ENCODE assay signal across 15 mouse cellular contexts in genomic region chr11:105283016-105283415, GRCm38 (mm10). TPM values are rescaled to one million over a fixed set of nuclear protein-coding genes. Genes with fewer than 3 reads are reported as not detected.
DNase-seq lines count a peak whose midpoint lies in the region; ATAC-seq and TF ChIP-seq lines count a peak whose summit lies in the region.
"Had no signal": no experiment of that assay in that cellular context is flagged by ENCODE, and none has a peak within 500 bp of the region (broad histone marks: within the 10 kb centered on the region; RNA-seq: fewer than 3 reads in every experiment).

No protein-coding gene starts in this region.

- WGBS in forebrain, embryonic 10.5 days = 90% methylated on average over 9 of the region's 9 CpGs
- WGBS in forebrain, postnatal 0 days = 96% methylated on average over 9 of the region's 9 CpGs
- WGBS in heart, embryonic 16.5 days = 81% methylated on average over 9 of the region's 9 CpGs
- 80% methylated on average over 9 of the region's 9 CpGs for WGBS in embryonic facial prominence, embryonic 12.5 days
- WGBS in limb, embryonic 13.5 days = 83% methylated on average over 9 of the region's 9 CpGs
- WGBS in midbrain, embryonic 13.5 days = 91% methylated on average over 9 of the region's 9 CpGs

- H3K4me2 ChIP-seq in forebrain, postnatal 0 days (ENCODE audit: low read depth) = no peak overlapping the region
- no peak overlapping the region for H3K4me2 ChIP-seq in heart, embryonic 16.5 days (ENCODE audit: low read depth, low read length)
- no peak overlapping the region for H3K4me2 ChIP-seq in embryonic facial prominence, embryonic 12.5 days (replicated peaks)
- H3K4me2 ChIP-seq in limb, embryonic 13.5 days (replicated peaks) = no peak overlapping the region
- H3K4me2 ChIP-seq in midbrain, embryonic 13.5 days (replicated peaks) = no peak overlapping the region
- H3K4me2 ChIP-seq: liver, embryonic 12.5 days; midbrain, embryonic 12.5 days had no signal

- H3K27ac ChIP-seq in forebrain, embryonic 10.5 days = peak overlapping the region; percentile 35; the same call in 1 of the 2 replicates
- no peak overlapping the region for H3K27ac ChIP-seq in forebrain, postnatal 0 days (ENCODE audit: low read depth, low read length)
- 0 out of 2 replicates have a peak overlapping the region, but pooled peaks have one; percentile 44 for H3K27ac ChIP-seq in heart, embryonic 16.5 days (ENCODE audit: low read length)
- peak overlapping the region; percentile 64 for H3K27ac ChIP-seq in embryonic facial prominence, embryonic 12.5 days
- H3K27ac ChIP-seq in limb, embryonic 13.5 days = peak overlapping the region; percentile 61; the same call in 1 of the 2 replicates
- H3K27ac ChIP-seq in midbrain, embryonic 13.5 days = no peak overlapping the region
- H3K27ac ChIP-seq: liver, embryonic 12.5 days; midbrain, embryonic 12.5 days had no signal

- no peak for TF ChIP-seq CTCF in forebrain, postnatal 0 days (IDR thresholded peaks at IDR 0.05; ENCODE audit: low read depth)

- DNase-seq in forebrain, embryonic 10.5 days (ENCODE audit: extremely low spot score, low spot score) = no peak
- DNase-seq in forebrain, postnatal 0 days = no peak
- no peak for DNase-seq in heart, postnatal 25 days (ENCODE audit: low spot score)
- DNase-seq in cerebellum, postnatal 14 days = no peak
- DNase-seq: adrenal gland, adult 2 months; retina, postnatal 1 day; thymus, postnatal 25 days had no signal

- no peaks in the 10 kb centered on the region for H3K27me3 ChIP-seq in forebrain, embryonic 10.5 days (ENCODE audit: poor library complexity, severe bottlenecking)
- H3K27me3 ChIP-seq in forebrain, postnatal 0 days (ENCODE audit: insufficient read depth, low read length) = no peaks in the 10 kb centered on the region
- no peaks in the 10 kb centered on the region for H3K27me3 ChIP-seq in heart, embryonic 16.5 days (ENCODE audit: control insufficient read depth, insufficient read depth, low read length)
- H3K27me3 ChIP-seq in embryonic facial prominence, embryonic 12.5 days = no peaks in the 10 kb centered on the region
- H3K27me3 ChIP-seq in limb, embryonic 13.5 days = no peaks in the 10 kb centered on the region
- H3K27me3 ChIP-seq in midbrain, embryonic 13.5 days = no peaks in the 10 kb centered on the region
- H3K27me3 ChIP-seq: liver, embryonic 12.5 days; midbrain, embryonic 12.5 days had no signal

- no peak overlapping the region for H3K9ac ChIP-seq in forebrain, postnatal 0 days
- H3K9ac ChIP-seq in heart, embryonic 16.5 days (ENCODE audit: low read length) = no peak overlapping the region
- H3K9ac ChIP-seq in embryonic facial prominence, embryonic 12.5 days = no peak overlapping the region
- no peak overlapping the region for H3K9ac ChIP-seq in limb, embryonic 13.5 days
- no peak overlapping the region for H3K9ac ChIP-seq in midbrain, embryonic 13.5 days (replicated peaks)
- H3K9ac ChIP-seq: liver, embryonic 12.5 days; midbrain, embryonic 12.5 days had no signal

- H3K4me1 ChIP-seq in forebrain, embryonic 10.5 days = peaks cover 28% of the 10 kb centered on the region
- no peaks in the 10 kb centered on the region for H3K4me1 ChIP-seq in forebrain, postnatal 0 days (ENCODE audit: insufficient read depth)
- peaks cover 14% of the 10 kb centered on the region for H3K4me1 ChIP-seq in heart, embryonic 16.5 days (ENCODE audit: control insufficient read depth, insufficient read depth, low read length)
- H3K4me1 ChIP-seq in embryonic facial prominence, embryonic 12.5 days = peaks cover 34% of the 10 kb centered on the region
- H3K4me1 ChIP-seq in limb, embryonic 13.5 days = peaks cover 54% of the 10 kb centered on the region
- no peaks in the 10 kb centered on the region for H3K4me1 ChIP-seq in midbrain, embryonic 13.5 days (replicated peaks)
- H3K4me1 ChIP-seq: liver, embryonic 12.5 days; midbrain, embryonic 12.5 days had no signal

- intact Hi-C loops in heart, postnatal 25 days (cut with DNase I) = no loop called here

- H3K9me3 ChIP-seq in forebrain, embryonic 10.5 days = no peaks in the 10 kb centered on the region
- no peaks in the 10 kb centered on the region for H3K9me3 ChIP-seq in forebrain, postnatal 0 days (ENCODE audit: low read length)
- no peaks in the 10 kb centered on the region for H3K9me3 ChIP-seq in heart, embryonic 16.5 days (replicated peaks; ENCODE audit: control insufficient read depth, low read length)
- H3K9me3 ChIP-seq in embryonic facial prominence, embryonic 12.5 days = no peaks in the 10 kb centered on the region
- H3K9me3 ChIP-seq in limb, embryonic 13.5 days = no peaks in the 10 kb centered on the region
- H3K9me3 ChIP-seq in midbrain, embryonic 13.5 days = no peaks in the 10 kb centered on the region
- H3K9me3 ChIP-seq: liver, embryonic 12.5 days; midbrain, embryonic 12.5 days had no signal

- peaks cover 97% of the 10 kb centered on the region for H3K36me3 ChIP-seq in forebrain, embryonic 10.5 days (replicated peaks)
- peaks cover 56% of the 10 kb centered on the region for H3K36me3 ChIP-seq in forebrain, postnatal 0 days (ENCODE audit: insufficient read depth)
- peaks cover 17% of the 10 kb centered on the region for H3K36me3 ChIP-seq in heart, embryonic 16.5 days (ENCODE audit: control insufficient read depth, insufficient read depth)
- H3K36me3 ChIP-seq in embryonic facial prominence, embryonic 12.5 days = peaks cover 34% of the 10 kb centered on the region
- peaks cover 64% of the 10 kb centered on the region for H3K36me3 ChIP-seq in limb, embryonic 13.5 days
- H3K36me3 ChIP-seq in midbrain, embryonic 13.5 days = peaks cover 79% of the 10 kb centered on the region

- no peak for ATAC-seq in forebrain, postnatal 0 days
- no peak for ATAC-seq in heart, embryonic 16.5 days (replicated peaks; ENCODE audit: extremely low read depth, insufficient read depth, low FRiP score)
- no peak for ATAC-seq in embryonic facial prominence, embryonic 12.5 days (ENCODE audit: insufficient number of reproducible peaks, insufficient read depth, low FRiP score, low TSS enrichment)
- ATAC-seq in limb, embryonic 13.5 days (ENCODE audit: low FRiP score, low read depth) = no peak
- ATAC-seq in midbrain, embryonic 13.5 days = no peak
- ATAC-seq: liver, embryonic 12.5 days had no signal

- H3K4me3 ChIP-seq in forebrain, embryonic 10.5 days = no peak overlapping the region
- no peak overlapping the region for H3K4me3 ChIP-seq in forebrain, postnatal 0 days (ENCODE audit: low read depth, low read length)
- no peak overlapping the region for H3K4me3 ChIP-seq in heart, embryonic 16.5 days (ENCODE audit: low read length)
- H3K4me3 ChIP-seq in embryonic facial prominence, embryonic 12.5 days = no peak overlapping the region
- no peak overlapping the region for H3K4me3 ChIP-seq in limb, embryonic 13.5 days
- H3K4me3 ChIP-seq in midbrain, embryonic 13.5 days (replicated peaks) = no peak overlapping the region
- H3K4me3 ChIP-seq: liver, embryonic 12.5 days; midbrain, embryonic 12.5 days had no signal

RNA-seq across cellular contexts. Expression of gene Mrc2, which starts 9.4 kb away (rescaled TPM):
- 19.1 and 20.4 TPM in 2 replicates for polyA plus RNA-seq in forebrain, embryonic 10.5 days (2016; fragmentation: Nextera tagmentation; extraction: Ambion mirVana)
- total RNA-seq in forebrain, postnatal 0 days (2014; rRNA removed) = 8.2 and 13.2 TPM in 2 replicates
- 2.3 and 2.4 TPM in 2 replicates for polyA plus RNA-seq in forebrain, postnatal 0 days (2015; fragmentation: Nextera tagmentation; extraction: Ambion mirVana)
- 6.4 and 9.9 TPM in 2 replicates for polyA plus RNA-seq in heart, embryonic 16.5 days (2015; fragmentation: Nextera tagmentation; extraction: Ambion mirVana)
- 10 to 100 TPM; 20.9 to 23.4 TPM for total RNA-seq in heart, postnatal 25 days (2021)
- polyA plus RNA-seq in embryonic facial prominence, embryonic 12.5 days (2016; fragmentation: Nextera tagmentation; extraction: Ambion mirVana) = 35.3 and 38.5 TPM in 2 replicates
- 28.6 and 32.8 TPM in 2 replicates for polyA plus RNA-seq in limb, embryonic 13.5 days (2015; fragmentation: Nextera tagmentation; extraction: Ambion mirVana)
- 5.0 and 5.3 TPM in 2 replicates for polyA plus RNA-seq in midbrain, embryonic 13.5 days (2015; fragmentation: Nextera tagmentation; extraction: Ambion mirVana)
- total RNA-seq: hematopoietic stem cell, adult 5-6 weeks; MEL had no signal

Comparison
In these comparisons a context has a peak if more than half of its experiments do, and no peak if none do; other contexts are left out.
1. H3K27ac ChIP-seq: peak in forebrain, embryonic 10.5 days (single experiment), heart, embryonic 16.5 days (single experiment), embryonic facial prominence, embryonic 12.5 days (single experiment) and limb, embryonic 13.5 days (single experiment); none in forebrain, postnatal 0 days (single experiment) and midbrain, embryonic 13.5 days (single experiment).